Mouse (Mus musculus): Measurements from ENCODE around the gene Clec11a.

- TF ChIP-seq ZC3H11A (IDR thresholded peaks at IDR 0.05; ENCODE audit: borderline replicate concordance, low read depth, low read length), result no peak
- TF ChIP-seq MAFK (IDR thresholded peaks at IDR 0.05; ENCODE audit: insufficient read depth, low read depth, low read length), result no peak
These were observed 45.6 kb downstream of the Clec11a start, which contains the start of gene Gm15517 for GRCm38 (mm10) chr7:44261147-44261546.
